Mouse (Mus musculus) heart, postnatal 4 days (tissue): ENCODE data around the gene Moxd1. TPM values are rescaled to one million over a fixed set of nuclear protein-coding genes. Genes with fewer than 3 reads are reported as not detected.

Experiments
- DNase-seq: peaks from one replicate; pipeline ENCODE4 v3.0.0; 2021
- total RNA-seq, 2 experiments: library from RNA; stranded (reverse); gene quantifications; 2 replicates each; pipeline ENCODE4 v1.2.3; 2021

Moxd1 gene
- 1 to 10 TPM in 1 of 2 experiments, under 1 TPM in 1; 0.83 to 1.1 TPM for total RNA-seq

GRCm38 (mm10) chr10:24223449-24224143, at the start of gene Moxd1:
Gene Moxd1 (plus strand): TSS chr10:24223517.
- peak; percentile 20 for DNase-seq

DNA sequence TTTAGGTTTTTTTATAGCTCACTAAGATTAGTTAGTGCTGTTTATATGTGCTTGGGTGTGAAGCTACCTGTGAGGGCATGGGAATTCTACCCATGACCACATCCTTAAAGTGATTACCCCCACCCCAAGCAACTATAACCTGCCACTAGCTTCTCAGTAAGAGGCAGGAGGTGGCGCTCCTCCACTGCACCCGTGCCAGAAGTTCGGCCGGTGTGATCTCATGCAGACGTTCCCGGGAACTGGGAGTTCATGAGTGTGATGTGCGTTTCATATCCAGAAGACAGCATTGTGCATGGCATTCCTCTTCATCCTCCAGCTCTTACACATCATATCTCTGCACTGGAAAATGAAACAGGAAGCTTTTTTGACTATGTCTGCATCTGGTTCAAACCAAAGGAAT, 32.9 kb upstream of the Moxd1 start:
- DNase-seq, result peak; percentile 44

- no peak for DNase-seq
These were observed 31.3 kb upstream of the Moxd1 start for GRCm38 (mm10) chr10:24191977-24192376.

DNA sequence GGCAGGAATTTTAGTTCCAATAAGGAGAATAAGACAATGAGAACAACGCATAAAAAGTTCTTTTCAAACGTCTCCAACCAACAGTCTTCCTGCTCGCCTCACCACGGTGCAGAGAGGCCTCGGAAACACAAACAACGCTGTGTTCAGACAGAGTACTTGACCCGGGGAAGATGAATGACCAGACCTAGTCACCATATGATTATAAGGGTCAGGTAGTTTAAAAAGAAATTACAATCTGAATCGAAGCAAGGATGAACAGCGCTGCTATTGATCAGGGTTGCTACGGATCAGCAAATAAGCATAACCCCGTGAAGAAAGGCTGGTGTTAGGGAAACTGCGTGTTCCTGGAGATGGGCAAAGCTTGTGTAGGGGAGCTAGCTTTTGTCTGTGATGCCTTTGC, 24.0 kb upstream of the Moxd1 start:
- no peak for DNase-seq

GRCm38 (mm10) chr10:24200099-24200498, 23.2 kb upstream of the Moxd1 start:
- DNase-seq, result no peak

GRCm38 (mm10) chr10:24210075-24210474, 13.2 kb upstream of the Moxd1 start:
- no peak for DNase-seq

DNA sequence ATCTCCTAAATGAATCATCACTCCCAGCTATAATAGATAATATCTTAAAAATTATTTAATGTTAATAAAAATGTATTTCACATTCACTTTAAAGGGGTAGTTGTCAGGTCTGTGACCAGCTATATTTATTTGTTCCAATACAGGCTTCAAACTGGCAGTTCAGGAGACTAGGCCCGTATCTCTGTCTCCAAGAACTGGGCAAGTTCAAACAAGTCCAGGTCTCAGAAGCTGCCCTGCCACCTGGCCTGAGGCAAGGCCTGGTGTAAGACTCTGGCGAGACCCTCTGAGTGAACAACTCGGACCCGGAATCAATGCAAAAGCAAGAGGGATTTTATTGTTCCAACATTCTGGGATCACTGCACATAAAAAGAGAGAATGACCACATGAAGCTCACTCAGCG, 10.0 kb upstream of the Moxd1 start:
- no peak for DNase-seq

GRCm38 (mm10) chr10:24217558-24218268, 5.6 kb upstream of the Moxd1 start:
- DNase-seq, result no peak

- peak; percentile 13 for DNase-seq
These were observed 2.4 kb upstream of the Moxd1 start for GRCm38 (mm10) chr10:24220931-24221330.

DNA sequence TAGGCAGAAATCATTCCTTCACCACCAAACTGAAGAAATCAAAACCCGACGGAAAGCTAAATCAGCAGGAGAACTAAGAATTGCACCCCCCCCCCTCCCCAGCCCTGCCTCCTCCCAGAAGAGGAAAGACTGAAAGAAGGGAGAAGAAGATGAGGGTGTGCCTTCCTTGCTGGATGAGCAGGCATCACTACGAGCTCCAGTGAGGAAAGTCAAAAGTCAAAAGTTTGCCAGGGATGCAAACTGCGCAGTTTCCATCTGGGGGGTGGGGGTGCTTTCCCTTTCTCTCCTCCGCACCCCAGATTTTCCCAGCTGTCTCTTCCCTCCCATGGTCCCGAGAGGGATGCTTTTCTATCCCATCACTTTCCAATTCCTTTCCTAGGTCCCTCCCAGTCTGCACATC, 406 bp upstream of the Moxd1 start:
- no peak for DNase-seq

DNA sequence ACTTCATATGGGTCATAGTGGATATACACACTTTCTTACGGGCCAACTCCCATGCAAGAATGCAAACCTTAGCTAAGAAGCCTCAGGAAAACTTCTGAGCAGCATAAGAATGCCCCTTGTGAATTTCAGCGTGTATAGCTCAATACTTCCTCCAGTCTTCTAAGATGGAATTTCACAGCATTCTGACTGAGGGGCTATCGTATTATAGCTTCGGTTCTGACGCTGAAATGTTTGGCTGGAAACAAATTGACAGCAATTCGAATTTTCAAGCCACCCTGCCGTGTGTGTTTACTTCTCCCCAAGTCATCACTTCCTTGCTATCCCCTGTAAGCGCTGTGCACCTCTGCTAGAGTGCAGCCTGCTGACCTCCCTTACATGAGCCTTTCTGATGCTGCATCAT, 1.3 kb downstream of the Moxd1 start:
- no peak for DNase-seq

DNA sequence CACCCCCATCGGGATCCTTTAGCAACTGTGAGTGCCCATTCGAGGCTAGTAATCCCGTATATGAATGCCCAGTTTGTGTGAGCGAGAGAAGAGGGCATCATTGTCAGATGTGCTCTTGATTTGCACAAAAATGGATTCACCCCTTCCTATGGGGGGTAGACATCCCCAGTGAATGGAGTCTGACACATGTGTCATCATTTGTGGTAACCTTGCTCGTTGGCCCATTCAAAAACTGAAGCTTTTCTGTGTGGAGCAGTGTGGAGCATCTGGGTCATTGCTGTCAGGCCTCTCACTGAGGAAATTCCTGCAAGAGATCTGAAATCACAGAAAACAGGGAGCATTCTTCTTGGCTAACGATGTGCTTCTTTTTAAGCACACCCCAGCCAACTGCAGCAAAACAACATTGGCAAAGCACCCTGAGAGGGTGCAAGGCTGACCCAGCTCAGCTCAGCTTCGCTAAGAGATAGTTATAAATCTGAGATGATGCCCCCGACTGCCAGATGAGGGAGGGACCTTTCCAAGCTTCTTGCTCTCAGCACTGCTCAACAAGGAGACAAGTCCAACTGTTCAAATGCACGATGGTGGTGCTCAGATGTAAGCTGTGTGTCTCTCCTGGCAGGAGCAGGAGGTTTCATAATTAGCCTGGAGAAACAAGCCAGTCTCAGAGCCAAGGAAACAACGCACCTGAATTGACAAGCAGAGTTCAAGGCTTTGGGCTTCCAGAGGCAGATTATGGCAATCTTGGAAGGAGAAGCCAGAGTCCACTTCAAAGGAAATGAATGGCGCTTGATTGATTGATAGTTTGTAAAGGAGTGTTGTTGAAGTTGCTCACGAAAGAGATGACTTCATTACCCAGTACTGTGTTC, 5.2 kb downstream of the Moxd1 start:
- DNase-seq, result no peak

GRCm38 (mm10) chr10:24232281-24232680, 9.0 kb downstream of the Moxd1 start:
- DNase-seq, result no peak

DNA sequence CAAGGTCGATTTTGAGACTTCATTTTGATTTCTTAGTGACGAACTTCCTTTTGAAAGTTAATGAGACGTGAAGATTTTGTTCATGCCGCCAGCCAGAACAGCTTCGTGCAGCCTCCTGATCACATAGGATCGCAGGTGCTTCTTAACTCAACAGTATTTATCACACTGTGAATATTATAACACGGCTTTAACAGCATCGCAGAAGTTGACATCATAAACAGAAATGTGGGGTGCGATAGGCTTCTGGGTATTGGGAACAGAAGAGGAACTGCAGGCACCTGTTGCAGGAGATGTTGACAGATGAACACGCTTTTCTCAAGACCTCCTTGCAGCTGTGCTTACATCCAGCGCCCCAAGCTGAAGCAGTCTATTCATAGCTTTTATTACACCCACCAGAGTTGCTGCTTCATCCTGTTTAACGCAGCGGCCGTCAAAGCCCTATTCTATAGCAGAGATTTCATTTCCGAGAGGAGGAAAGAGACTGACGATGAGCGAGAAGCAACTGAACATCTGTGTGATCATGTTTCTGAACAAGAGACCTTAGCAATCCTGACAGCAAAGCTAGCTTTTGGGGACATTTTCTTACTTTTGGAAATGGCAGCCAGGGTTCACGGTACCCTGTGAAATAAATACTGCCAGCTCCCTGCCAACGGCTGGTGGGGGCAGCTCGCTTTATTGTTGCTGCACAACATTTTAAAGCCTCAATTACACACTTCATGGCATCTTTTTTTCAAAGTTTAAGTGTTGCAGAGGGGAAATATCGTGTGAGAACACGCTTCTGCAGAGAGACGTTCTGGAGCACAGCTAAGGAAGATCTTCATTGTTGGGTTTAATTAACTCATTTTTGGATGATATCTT, 12.3 kb downstream of the Moxd1 start:
- no peak for DNase-seq

- DNase-seq, result no peak
These were observed 23.5 kb downstream of the Moxd1 start for GRCm38 (mm10) chr10:24246815-24247214.

- DNase-seq, result no peak
These were observed 24.8 kb downstream of the Moxd1 start for GRCm38 (mm10) chr10:24248116-24248515.

DNA sequence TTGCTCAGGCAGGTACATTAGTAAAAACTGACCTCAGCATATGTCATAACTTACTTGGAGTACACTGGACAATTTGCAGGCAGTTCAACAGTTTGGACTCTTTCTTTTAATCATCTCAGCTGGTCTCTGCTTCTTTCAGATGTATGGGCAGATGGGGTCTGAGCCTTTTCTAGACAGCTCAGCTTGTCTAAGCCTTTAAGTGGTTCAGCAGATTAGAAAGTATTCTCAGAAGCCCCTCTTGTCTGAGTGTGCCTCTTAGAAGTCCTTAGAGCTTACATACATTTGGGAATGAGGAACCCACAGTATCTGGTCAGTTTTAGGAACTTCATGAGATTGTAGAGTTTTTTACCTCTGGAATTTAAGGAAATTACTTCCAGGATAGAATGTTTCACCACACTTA, 28.3 kb downstream of the Moxd1 start:
- no peak for DNase-seq

- no peak for DNase-seq
These were observed 34.8 kb downstream of the Moxd1 start for GRCm38 (mm10) chr10:24258150-24258549.

DNA sequence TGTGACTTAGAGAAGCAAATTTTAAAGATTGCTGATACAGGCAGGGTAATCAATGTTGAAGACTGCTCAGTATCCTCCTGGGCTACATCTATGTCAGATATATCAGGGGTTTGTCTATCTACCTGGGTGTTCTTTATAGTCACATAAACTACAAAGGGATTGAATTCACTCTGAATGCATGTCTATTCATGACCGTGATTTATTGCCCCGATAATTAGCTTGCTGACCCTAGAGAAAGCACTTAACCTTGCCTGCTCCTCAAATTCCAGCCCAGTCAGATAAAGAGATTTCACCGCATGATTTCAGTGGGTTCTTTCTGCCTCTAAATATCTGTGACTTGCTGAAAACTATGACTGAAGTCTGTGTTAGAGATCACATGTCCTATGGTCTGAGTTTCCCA, 35.6 kb downstream of the Moxd1 start:
- no peak for DNase-seq

- DNase-seq, result no peak
These were observed 36.7 kb downstream of the Moxd1 start for GRCm38 (mm10) chr10:24259794-24260590.

- DNase-seq, result no peak
These were observed 44.2 kb downstream of the Moxd1 start for GRCm38 (mm10) chr10:24267520-24267919.
